Mouse (Mus musculus) cerebellum, postnatal 14 days (tissue): ENCODE data around the gene Miga1.
"Not testable (repeated sequence)": the region's sequence is repeated elsewhere in the genome, so short reads cannot be mapped to it uniquely, and the experiment has no call there.

ENCODE experiments used
- DNase-seq, 2 experiments: peaks; one replicate each; pipeline ENCODE4 v3.0.0; 2021; ENCODE audit warnings: mixed read lengths in 2 of 2

The Miga1 gene

DNA sequence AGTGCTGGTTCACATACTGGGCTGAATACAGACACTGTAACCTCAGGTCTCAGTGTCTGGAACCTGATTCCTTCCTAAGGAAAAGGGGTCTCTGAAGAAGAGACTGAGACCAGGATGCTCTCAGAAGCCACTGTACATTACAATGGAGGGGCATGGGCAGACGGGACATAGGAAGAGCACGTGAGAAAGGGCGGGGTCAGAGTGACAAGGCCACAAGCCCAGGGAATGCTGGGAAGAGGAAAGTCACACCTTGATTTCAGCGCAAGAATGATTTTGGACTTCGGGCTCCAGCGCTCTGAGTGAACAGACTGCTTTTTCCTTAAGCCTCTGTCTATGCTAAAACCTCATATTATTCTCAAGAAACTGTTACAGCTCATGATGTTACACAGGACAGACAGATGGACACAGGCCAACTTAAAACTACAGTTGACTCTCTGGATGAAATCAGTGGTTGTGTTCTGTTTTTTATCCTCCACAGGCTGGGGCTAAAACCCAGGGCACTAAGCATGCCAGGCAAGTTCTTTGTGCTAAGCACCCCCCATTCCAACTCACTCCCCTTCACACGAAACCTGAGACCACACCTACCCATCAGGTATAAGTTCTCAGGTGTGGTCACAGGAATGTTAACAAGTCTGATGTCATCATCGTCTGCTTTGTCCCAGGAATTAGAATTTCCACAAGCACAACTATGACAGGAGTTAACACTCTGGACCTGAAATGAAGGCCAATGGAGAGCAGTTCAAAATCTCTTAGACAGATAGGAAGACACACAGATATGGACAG lies 18.3 kb downstream of the Miga1 start:
- no peak for DNase-seq

DNA sequence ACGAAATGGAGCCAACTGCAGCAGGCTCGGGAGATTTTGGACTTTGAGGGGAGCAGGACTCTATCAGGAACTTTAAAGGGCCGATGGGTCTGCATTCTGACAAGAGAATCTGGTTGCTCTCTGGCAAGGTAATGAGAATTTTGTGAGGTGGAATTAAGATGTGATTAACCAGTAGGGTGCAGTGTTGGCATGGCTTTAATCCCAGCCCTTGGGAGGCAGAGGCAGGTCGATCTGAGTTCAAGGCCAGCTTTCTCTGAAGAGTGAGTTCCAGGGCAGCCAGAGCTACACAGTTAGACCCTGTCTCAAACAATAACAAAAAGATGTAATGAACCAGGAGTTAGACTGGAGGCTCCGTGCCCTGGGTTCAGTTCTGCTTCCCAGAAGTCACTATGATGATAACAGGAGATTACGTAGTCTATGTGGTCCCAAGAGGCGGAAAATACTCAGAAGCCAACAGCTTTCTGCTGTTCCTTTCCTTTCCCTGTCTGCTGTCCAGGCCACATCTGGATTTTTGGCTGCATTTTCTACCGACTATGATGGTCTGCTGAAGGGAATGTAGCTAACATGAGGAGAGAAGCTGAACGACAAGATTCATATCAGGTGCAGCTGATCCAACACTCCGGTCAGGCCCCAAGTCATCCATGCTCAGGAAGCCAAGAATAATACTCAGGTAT lies 19.1 kb downstream of the Miga1 start:
- DNase-seq = no peak

DNA sequence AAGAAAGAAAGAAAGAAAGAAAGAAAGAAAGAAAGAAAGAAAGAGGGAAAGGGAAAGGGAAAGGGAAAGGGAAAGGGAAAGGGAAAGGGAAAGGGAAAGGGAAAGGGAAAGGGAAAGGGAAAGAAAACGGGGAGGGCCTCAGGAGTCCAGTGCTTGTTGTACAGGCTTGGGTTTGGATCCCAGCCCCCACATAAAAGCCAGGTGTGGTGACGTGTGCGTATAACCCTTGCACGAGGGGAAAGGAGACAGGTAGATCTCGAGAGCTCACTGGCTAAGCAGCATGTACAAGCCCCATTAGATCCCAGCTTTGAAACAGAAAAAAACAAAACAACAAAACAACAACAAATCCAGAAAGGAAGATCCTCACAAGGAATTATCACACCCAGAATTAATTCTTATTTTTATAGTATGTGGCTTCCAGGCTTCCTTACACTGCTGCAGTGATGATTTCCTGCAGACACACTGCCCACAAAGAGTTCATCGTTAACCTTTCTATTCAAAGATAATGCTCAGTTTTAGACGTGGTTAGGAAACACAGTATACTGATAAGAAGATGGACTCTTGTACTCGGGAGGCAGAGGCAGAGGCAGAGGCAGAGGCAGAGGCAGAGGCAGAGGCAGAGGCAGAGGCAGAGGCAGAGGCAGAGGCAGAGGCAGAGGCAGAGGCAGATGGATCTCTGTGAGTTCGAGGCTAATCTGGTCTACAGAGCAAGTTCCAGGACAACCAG lies 23.6 kb downstream of the Miga1 start:
- not testable (repeated sequence) for DNase-seq

DNA sequence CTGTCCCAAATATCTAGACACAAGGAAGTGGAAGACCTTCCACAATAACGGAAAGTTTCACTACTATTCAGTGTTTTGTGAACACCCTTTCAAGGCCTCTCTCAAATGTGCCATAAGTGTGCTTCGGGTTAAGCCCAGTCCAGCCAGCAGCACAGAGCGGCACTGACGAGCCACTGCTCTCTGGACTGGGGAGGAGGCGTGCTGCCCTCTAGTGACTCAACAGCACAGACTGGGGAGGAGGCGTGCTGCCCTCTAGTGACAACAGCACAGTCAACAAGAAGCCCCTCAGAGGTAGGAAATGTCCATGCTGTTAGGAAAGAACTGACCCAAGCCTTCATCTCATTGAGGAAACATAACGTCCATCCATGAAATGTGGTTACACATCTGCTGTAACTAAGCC lies 24.6 kb downstream of the Miga1 start:
- peak; percentile 75 to 81 for DNase-seq

DNA sequence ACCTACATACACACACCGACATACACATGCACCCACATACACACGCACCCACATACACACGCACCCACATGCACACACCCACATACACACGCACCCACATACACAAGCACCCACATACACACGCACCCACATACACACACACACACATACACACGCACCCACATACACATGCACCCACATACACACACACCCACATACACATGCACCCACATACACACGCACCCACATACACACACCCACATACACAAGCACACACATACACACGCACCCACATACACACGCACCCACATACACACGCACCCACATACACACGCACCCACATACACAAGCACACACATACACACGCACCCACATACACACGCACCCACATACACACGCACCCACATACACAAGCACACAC lies 25.5 kb downstream of the Miga1 start:
- not testable (repeated sequence) for DNase-seq

DNA sequence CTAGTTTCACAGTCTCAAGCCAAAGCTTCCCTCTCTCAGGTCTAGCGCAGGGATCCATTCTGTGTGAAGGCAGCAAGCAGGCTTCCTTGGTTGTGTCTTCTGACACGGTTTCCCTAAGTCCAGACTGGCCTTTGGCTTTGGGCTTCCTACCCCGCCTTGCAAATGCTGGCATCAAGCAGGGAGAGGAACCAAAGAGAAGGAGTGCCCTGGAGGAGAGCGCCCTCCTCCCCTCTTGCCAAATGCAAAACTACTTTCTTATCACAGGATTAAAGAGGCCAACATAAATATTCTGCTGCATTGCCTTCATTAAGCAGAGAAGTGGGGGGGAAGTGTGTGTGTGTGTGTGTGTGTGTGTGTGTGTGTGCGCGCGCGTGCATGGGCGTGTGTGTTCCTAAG lies 31.0 kb downstream of the Miga1 start:
- no peak for DNase-seq

DNA sequence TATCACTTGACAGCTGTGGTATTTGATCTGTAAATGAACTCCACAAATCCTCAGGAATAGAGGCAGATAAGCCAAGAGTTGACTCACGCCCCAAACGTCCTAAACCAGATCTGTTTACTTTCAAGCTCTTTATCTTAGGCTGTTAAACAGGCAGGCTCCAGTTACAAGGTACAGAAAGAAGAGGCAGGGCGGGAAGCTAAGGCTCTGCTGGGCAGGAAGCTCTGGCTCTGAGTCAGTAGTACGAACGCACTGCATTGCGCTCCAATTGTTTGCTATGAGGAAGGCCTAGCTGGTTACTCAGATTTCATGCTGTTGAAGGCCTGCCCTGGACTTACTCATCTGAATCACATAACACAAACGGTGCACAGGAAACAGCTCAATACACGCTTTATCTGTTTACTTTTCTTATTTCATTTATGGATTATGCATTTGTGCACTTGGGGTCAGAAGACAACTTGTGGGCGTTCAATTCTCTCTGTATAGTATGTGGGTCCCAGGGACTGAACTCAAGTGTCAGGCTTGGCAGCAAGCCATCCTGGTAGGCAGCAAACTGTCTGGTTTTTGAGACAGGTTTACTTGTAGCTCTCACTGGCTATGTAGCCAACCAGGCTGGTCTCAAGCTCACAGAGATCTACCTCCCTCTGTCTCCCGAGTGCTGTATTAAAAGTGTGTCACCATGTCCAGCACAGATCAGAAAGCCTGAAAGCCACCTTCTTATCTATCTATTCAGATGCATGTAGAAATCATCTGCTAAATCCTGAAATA lies 31.5 kb downstream of the Miga1 start:
- no peak for DNase-seq

DNA sequence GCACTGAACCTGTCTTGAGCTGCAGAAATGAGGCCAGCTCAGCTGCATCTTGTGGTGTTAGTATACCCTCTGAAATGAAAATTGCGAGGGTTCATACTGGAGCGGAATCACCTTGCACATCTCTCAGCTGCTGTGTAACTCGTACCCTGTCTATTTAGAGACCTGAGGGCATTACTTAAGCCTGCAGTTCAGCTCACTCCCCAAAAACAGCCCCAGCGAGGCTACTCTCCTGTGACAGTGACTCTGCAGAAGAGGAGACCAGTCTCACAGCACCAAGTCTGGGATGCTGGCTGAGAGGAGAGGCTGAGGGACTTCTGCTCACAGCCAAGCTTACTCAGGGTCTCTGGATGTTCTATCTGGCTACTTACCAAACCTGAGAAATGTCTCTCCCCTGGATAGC lies 34.2 kb downstream of the Miga1 start:
- no peak for DNase-seq

DNA sequence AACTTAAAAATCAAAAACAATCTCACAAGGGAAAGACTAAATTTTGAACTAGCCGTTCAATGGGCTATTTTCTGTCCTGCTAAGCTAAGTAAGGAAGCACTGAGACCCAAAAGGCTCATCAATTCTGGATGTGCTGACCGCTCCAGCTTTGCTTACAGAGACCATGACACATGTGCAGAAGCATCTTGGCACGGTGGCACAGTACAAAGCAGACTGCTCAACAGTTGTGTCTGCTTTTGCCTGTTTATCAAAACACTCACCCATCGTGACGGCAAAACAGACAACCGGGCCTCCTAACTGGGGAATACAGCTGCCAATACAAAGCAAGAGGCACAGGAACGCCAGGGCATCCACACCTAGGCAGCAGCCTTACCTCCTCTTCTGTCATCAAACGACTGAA lies 35.1 kb downstream of the Miga1 start:
- DNase-seq = no peak

DNA sequence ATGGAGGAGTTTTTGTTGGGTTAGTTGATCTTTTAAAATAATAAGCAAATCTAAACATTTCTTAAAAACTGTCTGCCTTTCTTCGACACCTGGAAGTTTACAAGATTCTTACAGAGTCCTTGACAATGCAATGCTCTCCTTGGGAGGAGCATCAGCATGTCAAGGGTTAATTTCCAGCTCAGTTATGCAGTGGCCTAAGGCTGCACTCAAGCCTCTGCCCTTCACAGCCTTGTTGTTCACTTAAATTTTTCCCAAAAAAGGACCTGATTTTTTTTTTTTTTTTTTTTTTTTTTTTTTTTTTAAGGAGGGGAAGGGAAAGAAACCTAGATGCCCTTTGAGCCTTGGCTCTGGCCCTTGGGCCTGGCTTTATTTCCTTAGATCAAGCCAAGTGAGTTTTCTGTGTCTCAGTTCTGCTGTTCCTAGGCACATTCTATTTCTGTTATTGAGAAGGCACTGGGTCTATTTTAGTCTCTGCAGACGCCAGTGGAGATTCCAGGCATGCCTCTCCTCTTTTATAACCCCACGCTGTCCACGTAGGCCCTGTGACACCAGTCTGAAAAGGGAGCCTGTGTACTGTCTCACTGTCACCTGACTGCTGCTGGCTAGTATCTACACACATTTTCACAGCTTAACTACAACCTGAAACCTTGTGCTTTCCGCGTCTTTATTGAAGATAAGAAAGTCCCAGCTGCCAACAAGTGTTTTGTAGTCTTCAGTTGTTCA lies 36.0 kb downstream of the Miga1 start:
- no peak for DNase-seq

DNA sequence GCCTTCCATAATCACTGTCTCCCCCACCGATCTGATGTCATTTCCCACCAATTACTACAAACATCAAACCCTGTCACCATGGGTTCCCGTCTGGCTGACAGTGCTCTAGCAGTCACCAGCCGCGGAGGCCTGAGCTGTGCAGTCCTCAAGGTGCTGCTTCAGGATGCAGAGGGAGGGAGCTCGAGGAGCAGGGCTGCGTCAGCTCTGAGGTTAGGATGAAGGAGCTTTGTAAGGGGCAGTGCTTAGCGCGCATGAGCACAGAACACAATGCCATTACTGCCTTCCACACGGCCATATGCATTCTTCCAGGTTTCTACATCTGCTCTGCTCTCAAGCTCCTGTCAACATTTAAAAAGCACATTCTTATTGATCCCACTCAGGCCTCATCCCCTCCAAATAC lies 37.2 kb downstream of the Miga1 start:
- no peak for DNase-seq

DNA sequence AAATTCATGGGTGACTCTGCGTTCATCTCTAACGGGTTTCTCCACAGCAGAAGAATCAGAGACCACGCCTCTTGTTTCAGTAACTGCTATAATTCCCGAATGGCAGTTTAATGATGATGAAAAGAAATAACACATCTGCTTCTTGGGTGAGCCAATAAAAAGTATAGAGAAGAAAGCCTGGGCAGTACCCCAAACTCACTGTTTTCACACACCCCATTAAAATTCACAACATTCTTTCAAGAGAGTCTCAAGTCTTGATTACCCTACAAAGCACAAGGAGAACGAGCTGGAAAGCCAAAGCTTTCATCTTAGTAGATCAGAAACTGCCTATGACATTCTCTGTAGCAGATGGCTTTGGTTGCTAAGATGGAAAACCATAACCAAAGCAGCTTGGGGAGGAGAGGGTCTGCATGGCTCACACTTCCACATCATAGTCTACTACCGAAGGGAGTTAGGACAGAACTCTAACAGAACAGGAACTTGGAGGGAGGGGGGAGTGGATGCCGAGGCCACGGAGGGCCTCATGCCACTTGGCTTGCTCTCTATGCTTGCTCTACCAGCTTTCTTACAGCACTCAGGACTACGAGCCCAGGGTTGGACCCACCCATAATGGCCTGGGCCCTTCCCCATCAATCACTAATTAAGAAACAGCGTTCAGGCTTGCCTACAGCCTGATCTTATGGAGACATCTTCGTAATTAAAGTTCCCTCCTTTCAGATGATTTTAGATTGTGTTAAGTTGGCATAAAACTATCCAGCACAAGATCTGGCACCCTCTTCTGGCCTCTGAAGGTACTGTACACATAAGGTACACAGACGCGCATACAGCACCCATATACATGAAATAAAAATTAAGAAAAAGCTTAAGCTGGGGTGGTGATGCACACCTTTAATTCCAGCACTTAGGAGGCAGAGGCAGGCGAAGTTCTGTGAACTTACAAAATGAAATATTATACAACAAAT lies 39.5 kb downstream of the Miga1 start:
- DNase-seq = no peak

DNA sequence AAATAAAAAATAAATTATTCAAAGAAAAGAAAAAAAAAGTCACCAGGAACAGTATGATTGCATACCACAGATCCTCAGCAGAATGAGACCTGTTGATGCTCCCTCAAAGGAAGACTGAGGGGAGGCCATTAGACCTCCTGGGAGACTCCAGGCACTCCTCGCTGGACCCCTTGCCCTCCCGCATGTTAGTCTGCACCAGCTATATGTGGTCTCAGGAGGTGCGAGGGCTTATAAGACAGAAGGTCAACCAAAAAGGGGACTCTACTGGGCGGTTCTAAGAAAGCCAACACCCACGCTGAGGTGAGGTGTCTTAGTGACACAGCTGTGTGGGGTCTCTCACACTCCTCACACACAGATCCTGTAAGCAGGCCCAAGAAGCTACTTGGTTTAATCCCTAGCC lies 44.3 kb downstream of the Miga1 start:
- DNase-seq = no peak

DNA sequence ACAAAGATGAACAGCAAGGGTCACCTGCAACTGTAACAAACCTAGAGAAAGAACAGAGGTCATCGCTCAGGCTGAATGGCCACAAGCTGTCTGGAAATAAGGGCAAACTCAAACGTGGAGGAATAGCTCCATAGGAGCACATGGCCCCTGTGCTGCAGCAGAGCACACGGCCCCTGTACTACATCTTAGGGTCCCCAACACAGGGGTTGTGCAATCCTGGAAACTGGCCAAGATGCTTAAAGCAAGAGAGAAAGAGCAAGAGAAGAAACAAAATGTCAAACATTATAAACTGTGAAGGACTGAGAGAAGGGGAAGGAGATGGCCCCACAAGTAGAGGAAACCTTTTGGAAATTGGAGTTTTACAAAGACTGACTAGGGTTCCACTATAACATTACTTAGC lies 45.8 kb downstream of the Miga1 start:
- no peak for DNase-seq

DNA sequence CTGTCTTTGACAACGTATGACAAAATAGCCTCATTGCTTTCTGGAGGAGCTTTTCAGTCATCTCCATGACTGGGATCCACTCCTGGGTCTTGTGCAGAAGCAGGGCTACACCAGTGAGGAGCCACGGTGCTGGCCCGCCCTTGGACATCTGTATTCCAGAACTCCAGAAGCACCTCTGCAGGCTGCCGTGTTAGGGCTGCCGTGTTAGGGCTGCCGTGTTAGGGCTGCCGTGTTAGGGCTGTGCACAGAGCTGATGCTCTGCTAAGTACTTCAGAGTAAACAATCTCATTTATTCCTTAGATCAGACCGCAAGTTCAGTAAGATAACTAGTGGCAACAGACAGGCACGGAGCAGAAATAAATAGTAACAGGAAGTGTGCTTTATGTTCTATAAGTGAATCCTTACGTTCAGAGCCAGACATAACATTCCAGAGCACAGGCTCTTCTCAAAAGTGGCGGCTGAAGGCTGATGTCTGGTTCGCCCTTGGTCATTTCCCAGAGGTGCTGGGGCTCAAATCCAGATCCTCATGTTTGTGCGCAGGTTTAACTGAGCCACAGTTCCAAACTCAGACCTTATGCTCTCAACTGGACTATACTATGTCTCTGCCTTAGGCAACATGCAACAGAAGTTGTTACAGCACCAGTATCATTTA lies 46.6 kb downstream of the Miga1 start:
- no peak for DNase-seq

DNA sequence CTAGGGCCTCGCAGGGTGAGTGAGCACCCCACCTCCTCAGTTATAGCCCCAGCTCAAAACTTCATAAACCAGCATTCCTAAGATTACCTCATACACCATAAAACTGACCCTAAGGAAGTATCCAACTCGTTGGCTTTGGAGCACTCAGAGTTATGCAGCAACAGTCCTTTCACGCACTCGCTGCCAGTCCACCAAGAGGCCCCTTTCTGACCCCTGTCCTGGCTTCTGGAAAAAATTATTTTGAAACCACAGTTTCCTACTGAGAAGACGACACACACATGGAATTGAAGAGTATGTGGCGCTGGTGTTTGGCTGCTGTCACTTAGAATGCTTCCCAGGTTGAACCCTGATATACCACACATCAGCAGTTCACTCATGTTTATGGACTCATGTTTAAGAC lies 48.3 kb downstream of the Miga1 start:
- DNase-seq = no peak

DNA sequence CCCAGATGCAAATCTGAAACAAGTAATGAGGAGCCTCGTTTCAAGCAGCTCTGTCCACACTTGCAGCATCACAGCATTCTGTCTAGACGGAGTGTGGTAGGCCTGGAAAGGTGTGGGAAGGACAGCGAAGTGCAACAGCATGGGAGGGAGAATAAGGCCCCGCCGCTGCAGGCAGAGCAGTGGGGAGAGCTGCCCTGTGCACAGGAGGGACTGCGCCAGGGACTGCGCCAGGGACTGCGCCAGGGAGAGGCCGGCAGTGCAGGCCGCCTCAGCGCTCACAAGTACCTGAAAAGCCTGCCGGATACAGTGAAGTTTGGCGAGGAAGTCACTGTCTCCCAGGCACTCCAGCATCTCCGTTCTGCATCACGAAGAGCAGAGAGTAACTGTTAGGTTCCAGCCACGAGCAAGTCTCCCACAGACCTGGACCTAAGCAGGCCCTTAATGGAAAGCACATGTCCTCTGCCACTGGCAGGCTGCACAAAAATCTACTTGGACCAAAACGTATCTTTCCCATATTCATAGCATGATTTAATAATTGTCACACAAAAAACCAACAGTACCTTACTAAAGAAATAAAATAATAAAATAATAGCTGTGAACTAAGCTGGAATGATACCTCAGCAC lies 49.9 kb downstream of the Miga1 start:
- no peak for DNase-seq

DNA sequence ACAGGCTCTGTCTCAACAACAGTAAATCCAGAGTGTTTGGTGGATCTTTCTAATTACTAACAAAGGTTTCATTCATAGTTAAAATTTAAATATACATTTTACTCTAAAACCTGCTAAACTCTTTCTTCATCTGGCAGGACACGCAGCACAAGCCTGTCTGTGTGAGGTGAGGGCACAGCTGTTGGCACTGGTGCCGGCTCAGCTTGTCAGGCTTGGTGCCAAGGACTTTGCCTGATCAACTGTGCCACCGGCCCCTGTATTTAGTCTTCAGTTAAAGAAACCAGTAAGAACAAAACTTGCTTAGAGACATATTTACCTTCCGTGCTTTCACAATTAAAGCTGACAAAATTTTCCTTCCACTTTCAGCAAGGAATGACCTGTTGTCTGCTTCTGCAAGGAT lies 51.5 kb downstream of the Miga1 start:
- DNase-seq = peak; percentile 42

DNA sequence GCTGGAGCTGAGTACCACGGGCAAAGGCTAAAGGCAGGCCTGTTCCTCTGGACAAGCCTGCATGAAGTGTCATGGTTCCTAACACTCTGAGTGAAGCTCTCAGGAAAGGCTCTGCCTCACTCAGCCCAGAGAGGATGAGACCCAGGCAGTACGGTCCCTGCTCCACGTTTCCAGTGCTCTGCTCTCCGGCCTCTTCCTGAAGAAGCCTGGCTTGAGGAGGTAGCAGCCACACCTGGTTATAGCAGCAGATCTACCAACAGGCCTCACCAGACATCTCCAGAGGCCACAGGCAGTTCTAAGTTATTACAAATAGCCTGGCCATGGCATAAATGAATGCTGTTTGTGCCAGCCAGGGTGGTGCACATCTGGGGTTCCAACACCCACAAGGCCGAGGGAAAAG lies 51.9 kb downstream of the Miga1 start:
- no peak for DNase-seq

DNA sequence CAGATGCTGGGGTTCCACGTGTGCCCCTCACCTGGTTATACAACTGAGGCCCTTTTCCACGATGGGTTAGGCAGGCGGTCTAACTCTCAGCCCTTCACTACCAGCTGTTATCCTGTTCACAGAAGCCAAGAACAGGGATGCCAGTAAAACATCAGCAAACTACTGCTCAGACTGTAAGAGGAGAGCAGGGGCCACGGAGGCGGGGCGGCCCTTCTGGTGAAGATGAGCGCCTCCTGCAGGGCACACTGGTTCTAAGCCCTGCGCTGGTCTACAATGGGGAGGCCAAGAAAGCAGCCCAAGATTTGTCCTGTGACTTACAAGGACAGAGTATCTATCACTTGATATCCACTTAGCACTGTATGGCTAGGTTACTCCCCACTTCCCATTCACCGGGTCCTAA lies 52.4 kb downstream of the Miga1 start:
- DNase-seq = no peak
